Mouse (Mus musculus): ENCODE results near the gene Cdip1. TPM values are rescaled to one million over a fixed set of nuclear protein-coding genes. Genes with fewer than 3 reads are reported as not detected.

Cdip1 gene
- total RNA-seq (2023), result 53.8 TPM

DNA sequence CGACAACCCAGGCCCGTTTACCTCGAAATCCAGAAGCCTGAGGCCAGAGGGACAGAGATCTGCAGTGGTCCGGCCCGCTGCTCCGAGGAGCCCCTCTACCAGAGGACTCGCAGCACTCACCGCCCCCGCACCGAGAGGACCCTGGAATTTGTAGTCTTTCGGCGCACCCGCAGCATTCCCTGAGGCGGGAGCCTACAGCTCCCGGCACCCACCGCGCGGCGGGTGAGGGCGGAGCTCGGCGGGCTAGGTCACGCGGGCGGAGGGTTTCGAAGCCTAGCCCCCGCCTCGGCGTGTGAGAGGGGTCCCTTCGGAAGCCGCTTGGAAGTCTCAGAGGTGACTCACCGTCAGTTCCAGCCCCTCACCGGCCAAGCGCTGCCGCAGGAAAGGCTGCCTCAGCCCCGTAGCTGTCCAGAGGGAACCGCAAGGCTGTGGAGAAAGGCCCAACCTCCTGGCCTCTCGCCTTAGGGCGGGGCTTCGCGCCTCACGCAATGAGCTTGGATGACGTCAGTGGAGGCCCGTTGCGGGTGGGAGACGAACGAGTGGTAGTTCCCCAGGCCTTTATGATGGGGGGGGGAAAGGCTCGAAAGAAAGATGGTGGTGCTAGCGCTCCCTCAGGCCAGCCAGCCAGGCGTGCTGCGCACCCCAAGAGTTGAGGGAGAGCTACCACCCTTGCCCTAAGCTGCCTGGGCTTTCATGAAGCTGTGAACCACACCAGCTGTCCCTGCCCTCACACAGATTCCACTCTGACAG, at the start of gene Cdip1:
Gene Cdip1 (minus strand): TSS at position 483 of the 750 bp plus-strand sequence.

DNA sequence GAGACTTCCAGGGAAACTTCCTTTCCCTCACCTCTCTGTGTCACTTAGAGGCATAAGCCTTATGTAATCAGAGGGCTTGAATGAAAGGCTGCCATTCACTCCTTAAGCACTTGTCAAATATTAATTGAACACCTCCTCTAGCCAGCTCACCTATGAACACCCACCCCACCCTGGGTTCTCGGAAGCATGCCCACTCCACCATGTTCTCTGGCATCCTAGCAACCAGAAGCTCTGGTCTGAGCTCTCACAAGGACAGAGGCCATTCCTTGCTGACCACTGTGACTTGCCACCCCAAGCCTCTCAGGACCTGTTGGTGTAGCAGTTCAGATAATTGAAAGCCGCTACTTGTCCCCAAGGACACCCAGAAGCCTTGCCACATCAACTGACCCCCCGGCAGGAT, 45.1 kb upstream of the Cdip1 start, which contains the start of gene 4930562C15Rik:
Gene 4930562C15Rik (plus strand): TSS at position 226 of the 400 bp plus-strand sequence.

DNA sequence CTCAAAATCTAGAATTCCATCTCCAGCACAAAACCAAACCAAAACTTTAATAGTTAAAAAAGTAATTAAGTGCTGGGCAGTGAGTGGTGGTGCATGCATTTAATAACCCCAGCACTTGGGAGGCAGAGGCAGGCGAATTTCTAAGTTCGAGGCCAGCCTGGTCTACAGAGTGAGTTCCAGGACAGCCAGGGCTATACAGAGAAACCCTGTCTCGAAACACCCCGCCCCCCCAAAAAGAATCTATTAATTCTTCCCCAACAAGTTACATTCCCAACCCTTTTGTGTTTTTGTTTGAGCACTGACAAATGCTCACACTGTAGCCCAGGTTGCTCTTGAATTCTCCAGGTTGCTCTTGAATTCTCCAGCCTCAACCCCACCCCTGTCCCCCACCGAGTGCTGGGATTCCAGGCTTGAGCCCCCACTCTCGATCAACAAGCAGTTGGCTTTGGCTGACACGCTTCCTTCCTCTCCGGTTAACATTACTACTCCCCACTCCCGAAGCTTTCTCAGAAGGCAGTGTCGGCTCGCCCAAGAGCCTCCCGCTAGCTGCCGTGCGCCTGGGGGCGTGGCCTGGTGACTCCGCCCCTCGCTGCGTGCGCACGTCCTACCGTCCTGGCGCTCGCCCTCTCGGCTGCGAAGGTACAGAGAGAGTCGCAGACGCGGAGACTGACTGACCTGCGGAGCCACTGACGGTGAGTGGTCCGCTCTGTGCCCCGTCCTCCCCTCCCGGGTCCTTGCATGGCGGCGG, 64.1 kb downstream of the Cdip1 start, which contains the start of gene Hmox2:
Gene Hmox2 (plus strand): TSS at position 582 of the 748 bp plus-strand sequence.

DNA sequence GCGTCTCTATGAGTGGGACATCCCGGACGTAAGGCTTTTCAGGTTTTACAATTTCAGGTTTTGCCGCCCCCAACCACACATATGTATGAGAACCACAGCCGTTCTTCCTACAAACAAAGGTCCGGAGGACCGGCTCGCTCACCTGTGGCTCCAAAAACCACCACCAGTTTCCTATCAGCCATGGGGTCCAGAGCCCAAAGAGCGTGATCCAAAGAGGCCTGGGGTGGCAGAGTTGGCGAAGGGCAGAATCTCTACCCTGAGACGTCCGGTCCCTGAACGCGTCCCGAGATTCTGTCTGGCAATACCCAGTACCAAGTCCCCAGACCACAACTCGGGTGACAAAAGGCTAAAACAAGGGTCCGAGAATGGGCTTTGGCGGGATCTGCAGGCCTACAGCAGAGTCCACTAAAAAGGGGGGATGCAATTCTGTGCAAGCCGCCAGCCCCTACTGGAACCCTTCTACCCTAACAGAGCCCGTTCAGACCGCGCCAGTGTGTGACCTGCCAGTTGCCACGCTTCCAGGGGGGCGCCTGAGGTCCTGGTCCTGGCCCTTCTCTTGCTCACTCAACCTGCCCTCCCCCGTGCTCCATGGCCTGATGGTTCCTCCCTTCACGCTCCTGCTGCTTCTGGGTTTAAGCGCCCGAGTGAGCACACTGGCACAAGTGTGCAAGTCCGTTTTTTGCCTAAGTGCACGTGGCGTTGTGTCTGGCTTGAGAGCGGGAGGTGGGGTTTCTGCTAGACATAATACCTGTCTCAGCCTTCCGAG, 71.2 kb downstream of the Cdip1 start, which contains the start of gene Nmral1:
Gene Nmral1 (minus strand): TSS at position 604 of the 766 bp plus-strand sequence.

Other genes starting within 250 kb of the Cdip1 start
- 0.44 TPM for gene Srl, start 248.5 kb downstream of the Cdip1 start, total RNA-seq (2023)
- 19.3 TPM for gene Tfap4, start 230.4 kb downstream of the Cdip1 start, total RNA-seq (2023)
- 0.29 TPM for gene Glis2, start 195.6 kb downstream of the Cdip1 start, total RNA-seq (2023)
- 39.3 TPM for gene Pam16, start 165.3 kb downstream of the Cdip1 start, total RNA-seq (2023)
- not detected for gene Vasn, start 150.4 kb downstream of the Cdip1 start, total RNA-seq (2023)
- gene Dnaja3, start 150.3 kb downstream of the Cdip1 start, total RNA-seq (2023), result 20.4 TPM
- 184 TPM for gene Coro7, start 110.5 kb downstream of the Cdip1 start, total RNA-seq (2023)
- 3.3 TPM for gene Nmral1, start 70.9 kb downstream of the Cdip1 start, total RNA-seq (2023)
- 31.0 TPM for gene Hmox2, start 63.9 kb downstream of the Cdip1 start, total RNA-seq (2023)
- gene 4930562C15Rik, start 45.1 kb upstream of the Cdip1 start, total RNA-seq (2023), result not detected
- gene Ubald1, start 90.0 kb upstream of the Cdip1 start, total RNA-seq (2023), result 156 TPM
- gene Mgrn1, start 96.0 kb upstream of the Cdip1 start, total RNA-seq (2023), result 70.1 TPM
- gene Nudt16l1, start 148.5 kb upstream of the Cdip1 start, total RNA-seq (2023), result 45.9 TPM
- gene Anks3, start 173.9 kb upstream of the Cdip1 start, total RNA-seq (2023), result 74.4 TPM
- gene Sept12, start 207.6 kb upstream of the Cdip1 start, total RNA-seq (2023), result not detected
- gene Smim22, start 217.0 kb upstream of the Cdip1 start, total RNA-seq (2023), result not detected
- gene Rogdi, start 223.3 kb upstream of the Cdip1 start, total RNA-seq (2023), result 21.6 TPM